Mouse (Mus musculus): ENCODE measurements around the gene Kif11. TPM values are rescaled to one million over a fixed set of nuclear protein-coding genes. Genes with fewer than 3 reads are reported as not detected.
A peak's percentile ranks its signal among the peaks of the same experiment; 100 is the strongest.

Kif11 gene
- polyA plus RNA-seq, 1 experiment from 2014 or later = 48.6 TPM

GRCm38 (mm10) chr19:37435041-37435852 is 59.0 kb downstream of the Kif11 start:
- peak; percentile 63 for ATAC-seq (ENCODE audit: insufficient read depth, low FRiP score, low read depth)

GRCm38 (mm10) chr19:37435853-37436174 is 59.6 kb downstream of the Kif11 start:
- H3K4me2 ChIP-seq = peak overlapping the region; percentile 92
- peak overlapping the region; percentile 58 for H3K4me3 ChIP-seq (replicated peaks)
- peaks cover 12% of the 10 kb centered on the region for H3K4me1 ChIP-seq
- peak overlapping the region; percentile 77 for H3K27ac ChIP-seq
- WGBS = 7% methylated on average over 10 of the region's 10 CpGs
- H3K36me3 ChIP-seq = no peaks in the 10 kb centered on the region
- ATAC-seq (ENCODE audit: insufficient read depth, low FRiP score, low read depth) = no peak; the same call in 1 of the 2 replicates
- H3K9me3 ChIP-seq = no peaks in the 10 kb centered on the region
- H3K9ac ChIP-seq = no peak overlapping the region
- H3K27me3 ChIP-seq (replicated peaks) = peaks cover 58% of the 10 kb centered on the region

More at GRCm38 (mm10) chr19:37435041-37435852, 59.0 kb downstream of the Kif11 start:
- Histone ChIP-seq H3K36me3 (no peaks in the 10 kb centered on the region), H3K4me3 (replicated peaks) (peak overlapping the region; percentile 58), H3K9ac (peak overlapping the region; percentile 44; the same call in 1 of the 2 replicates), H3K4me1 (peaks cover 12% of the 10 kb centered on the region), H3K4me2 (peak overlapping the region; percentile 92), H3K27ac (peak overlapping the region; percentile 77), H3K27me3 (replicated peaks) (peaks cover 62% of the 10 kb centered on the region), H3K9me3 (no peaks in the 10 kb centered on the region)
- under 1% methylated on average over 77 of the region's 77 CpGs for WGBS

- no peak overlapping the region for H3K27ac ChIP-seq
- no peaks in the 10 kb centered on the region for H3K36me3 ChIP-seq
- no peak for ATAC-seq (ENCODE audit: insufficient read depth, low FRiP score, low read depth)
- no peaks in the 10 kb centered on the region for H3K9me3 ChIP-seq
- H3K27me3 ChIP-seq (replicated peaks) = peaks cover 52% of the 10 kb centered on the region
- H3K4me3 ChIP-seq (replicated peaks) = peak overlapping the region; percentile 15; the same call in 1 of the 2 replicates
- peaks cover 12% of the 10 kb centered on the region for H3K4me1 ChIP-seq
- 20% methylated on average over 28 of the region's 28 CpGs for WGBS
- H3K4me2 ChIP-seq = peak overlapping the region; percentile 92
- no peak overlapping the region for H3K9ac ChIP-seq
Observed at GRCm38 (mm10) chr19:37436514-37437288, 60.5 kb downstream of the Kif11 start.

GRCm38 (mm10) chr19:37437289-37437606 is 61.0 kb downstream of the Kif11 start:
- Histone ChIP-seq H3K27me3 (replicated peaks) (peaks cover 48% of the 10 kb centered on the region), H3K4me2 (peak overlapping the region; percentile 30), H3K4me1 (peaks cover 12% of the 10 kb centered on the region), H3K4me3 (replicated peaks) (peak overlapping the region; percentile 15; the same call in 1 of the 2 replicates), H3K9ac (no peak overlapping the region), H3K36me3 (no peaks in the 10 kb centered on the region), H3K9me3 (no peaks in the 10 kb centered on the region), H3K27ac (no peak overlapping the region)
- 17% methylated on average over 14 of the region's 14 CpGs for WGBS
- no peak for ATAC-seq (ENCODE audit: insufficient read depth, low FRiP score, low read depth)

- Histone ChIP-seq H3K27me3 (replicated peaks) (peaks cover 19% of the 10 kb centered on the region), H3K9me3 (no peaks in the 10 kb centered on the region), H3K4me1 (peaks cover 4% of the 10 kb centered on the region), H3K4me3 (replicated peaks) (no peak overlapping the region), H3K27ac (no peak overlapping the region), H3K36me3 (no peaks in the 10 kb centered on the region), H3K4me2 (no peak overlapping the region), H3K9ac (no peak overlapping the region)
- 64% methylated on average over 4 of the region's 4 CpGs for WGBS
- no peak for ATAC-seq (ENCODE audit: insufficient read depth, low FRiP score, low read depth)
Observed at GRCm38 (mm10) chr19:37440181-37440580, 64.0 kb downstream of the Kif11 start.

GRCm38 (mm10) chr19:37440708-37441475 is 64.7 kb downstream of the Kif11 start:
- Histone ChIP-seq H3K4me3 (replicated peaks) (no peak overlapping the region), H3K9me3 (no peaks in the 10 kb centered on the region), H3K4me2 (no peak overlapping the region), H3K27ac (no peak overlapping the region), H3K9ac (no peak overlapping the region), H3K27me3 (replicated peaks) (peaks cover 12% of the 10 kb centered on the region), H3K4me1 (no peaks in the 10 kb centered on the region), H3K36me3 (no peaks in the 10 kb centered on the region)
- ATAC-seq (ENCODE audit: insufficient read depth, low FRiP score, low read depth) = peak; percentile 70; the same call in 1 of the 2 replicates
- WGBS = 65% methylated on average over 16 of the region's 16 CpGs

- H3K9me3 ChIP-seq = no peaks in the 10 kb centered on the region
- WGBS = 52% methylated on average over 10 of the region's 10 CpGs
- no peaks in the 10 kb centered on the region for H3K4me1 ChIP-seq
- no peak overlapping the region for H3K27ac ChIP-seq
- no peaks in the 10 kb centered on the region for H3K36me3 ChIP-seq
- ATAC-seq (ENCODE audit: insufficient read depth, low FRiP score, low read depth) = no peak
- 0 out of 2 replicates have a peak, but pooled peaks cover 3% of the 10 kb centered on the region for H3K27me3 ChIP-seq (replicated peaks)
- H3K4me3 ChIP-seq (replicated peaks) = no peak overlapping the region
- no peak overlapping the region for H3K4me2 ChIP-seq
- no peak overlapping the region for H3K9ac ChIP-seq
Observed at GRCm38 (mm10) chr19:37442524-37443286, 66.5 kb downstream of the Kif11 start.

- Histone ChIP-seq H3K27me3 (replicated peaks) (0 out of 2 replicates have a peak, but pooled peaks cover 3% of the 10 kb centered on the region), H3K27ac (no peak overlapping the region), H3K9me3 (no peaks in the 10 kb centered on the region), H3K4me1 (no peaks in the 10 kb centered on the region), H3K4me2 (no peak overlapping the region), H3K9ac (no peak overlapping the region), H3K4me3 (replicated peaks) (no peak overlapping the region), H3K36me3 (no peaks in the 10 kb centered on the region)
- WGBS = 37% methylated on average over 4 of the region's 4 CpGs
- ATAC-seq (ENCODE audit: insufficient read depth, low FRiP score, low read depth) = no peak
Observed at GRCm38 (mm10) chr19:37443631-37444140, 67.5 kb downstream of the Kif11 start.

- ATAC-seq (ENCODE audit: insufficient read depth, low FRiP score, low read depth) = no peak
- H3K4me3 ChIP-seq (replicated peaks) = no peak overlapping the region
- no peak overlapping the region for H3K4me2 ChIP-seq
- no peak overlapping the region for H3K9ac ChIP-seq
- 52% methylated on average over 5 of the region's 5 CpGs for WGBS
- H3K36me3 ChIP-seq = no peaks in the 10 kb centered on the region
- no peaks in the 10 kb centered on the region for H3K9me3 ChIP-seq
- no peak overlapping the region for H3K27ac ChIP-seq
- H3K27me3 ChIP-seq (replicated peaks) = no peaks in the 10 kb centered on the region
- H3K4me1 ChIP-seq = no peaks in the 10 kb centered on the region
Observed at GRCm38 (mm10) chr19:37448212-37448611, 72.0 kb downstream of the Kif11 start.

GRCm38 (mm10) chr19:37449246-37449645 is 73.0 kb downstream of the Kif11 start:
- Histone ChIP-seq H3K9me3 (no peaks in the 10 kb centered on the region), H3K4me2 (no peak overlapping the region), H3K4me1 (no peaks in the 10 kb centered on the region), H3K4me3 (replicated peaks) (no peak overlapping the region), H3K27ac (no peak overlapping the region), H3K27me3 (replicated peaks) (no peaks in the 10 kb centered on the region), H3K36me3 (no peaks in the 10 kb centered on the region), H3K9ac (no peak overlapping the region)
- no peak for ATAC-seq (ENCODE audit: insufficient read depth, low FRiP score, low read depth)
- 86% methylated on average over 3 of the region's 3 CpGs for WGBS

- Histone ChIP-seq H3K9ac (no peak overlapping the region), H3K27me3 (replicated peaks) (no peaks in the 10 kb centered on the region), H3K4me2 (no peak overlapping the region), H3K4me3 (replicated peaks) (no peak overlapping the region), H3K27ac (no peak overlapping the region), H3K9me3 (no peaks in the 10 kb centered on the region), H3K36me3 (no peaks in the 10 kb centered on the region), H3K4me1 (no peaks in the 10 kb centered on the region)
- WGBS = 71% methylated on average over 2 of the region's 2 CpGs
- ATAC-seq (ENCODE audit: insufficient read depth, low FRiP score, low read depth) = no peak
Observed at GRCm38 (mm10) chr19:37455528-37455927, 79.3 kb downstream of the Kif11 start.
